Mouse (Mus musculus) adrenal gland, adult (tissue): ENCODE measurements at regions not wholly inside any gene's neighbourhood (a gene's known extent, or its start where the extent isn't known, plus 50 kb on each side); places are given as distances from the start of the nearest gene placed in this dataset.
"Not testable (repeated sequence)": the region's sequence is repeated elsewhere in the genome, so short reads cannot be mapped to it uniquely, and the experiment has no call there.

ENCODE experiments used
- DNase-seq, 2 experiments: peaks; one replicate each; pipeline ENCODE4 v3.0.0; 2022 to 2023; ENCODE audit warnings: low spot score in 1 of 2; ENCODE audit not compliant: inconsistent age in 2 of 2

GRCm38 (mm10) chr16:73200991-73201390 is 892.9 kb downstream of the Robo1 start:
- DNase-seq = no peak

GRCm38 (mm10) chr16:73182776-73183175 is 874.7 kb downstream of the Robo1 start:
- DNase-seq = no peak

- no peak for DNase-seq
These were observed 874.2 kb downstream of the Robo1 start for GRCm38 (mm10) chr16:73182258-73182657.

- DNase-seq = peak in 1 of 2 experiments; percentile 21
These were observed 847.3 kb downstream of the Robo1 start for GRCm38 (mm10) chr16:73155447-73155846.

- DNase-seq = not testable (repeated sequence)
These were observed 819.8 kb downstream of the Robo1 start for GRCm38 (mm10) chr16:73127927-73128326.

GRCm38 (mm10) chr16:73120568-73120967 is 812.5 kb downstream of the Robo1 start:
- no peak for DNase-seq

GRCm38 (mm10) chr16:73117338-73117737 is 809.2 kb downstream of the Robo1 start:
- DNase-seq = no peak

- no peak for DNase-seq
These were observed 799.9 kb downstream of the Robo1 start for GRCm38 (mm10) chr16:73108021-73108452.

GRCm38 (mm10) chr16:73107608-73108007 is 799.5 kb downstream of the Robo1 start:
- no peak for DNase-seq

- peak; percentile 6 to 66 for DNase-seq
These were observed 797.4 kb downstream of the Robo1 start for GRCm38 (mm10) chr16:73105496-73105895.

GRCm38 (mm10) chr16:73100273-73100672 is 792.2 kb downstream of the Robo1 start:
- DNase-seq = no peak

GRCm38 (mm10) chr16:73098760-73099159 is 790.7 kb downstream of the Robo1 start:
- DNase-seq = peak in 1 of 2 experiments; percentile 53

GRCm38 (mm10) chr16:73097176-73097575 is 789.1 kb downstream of the Robo1 start:
- DNase-seq = peak; percentile 52 to 80

GRCm38 (mm10) chr16:73096091-73097083 is 788.3 kb downstream of the Robo1 start:
- peak; percentile 5 to 50 for DNase-seq
